Mouse (Mus musculus) c-Kit-positive CD71-negative TER-119-negative erythroid progenitor cells, embryonic 14.5 days (primary cell): ENCODE results near the gene Pelp1.
"Not testable (repeated sequence)": the region's sequence is repeated elsewhere in the genome, so short reads cannot be mapped to it uniquely, and the experiment has no call there.

Experiments used
- DNase-seq: peaks from one replicate; pipeline ENCODE4 v3.0.0-alpha.2; 2013; ENCODE audit warnings: low read depth

The Pelp1 gene

DNA sequence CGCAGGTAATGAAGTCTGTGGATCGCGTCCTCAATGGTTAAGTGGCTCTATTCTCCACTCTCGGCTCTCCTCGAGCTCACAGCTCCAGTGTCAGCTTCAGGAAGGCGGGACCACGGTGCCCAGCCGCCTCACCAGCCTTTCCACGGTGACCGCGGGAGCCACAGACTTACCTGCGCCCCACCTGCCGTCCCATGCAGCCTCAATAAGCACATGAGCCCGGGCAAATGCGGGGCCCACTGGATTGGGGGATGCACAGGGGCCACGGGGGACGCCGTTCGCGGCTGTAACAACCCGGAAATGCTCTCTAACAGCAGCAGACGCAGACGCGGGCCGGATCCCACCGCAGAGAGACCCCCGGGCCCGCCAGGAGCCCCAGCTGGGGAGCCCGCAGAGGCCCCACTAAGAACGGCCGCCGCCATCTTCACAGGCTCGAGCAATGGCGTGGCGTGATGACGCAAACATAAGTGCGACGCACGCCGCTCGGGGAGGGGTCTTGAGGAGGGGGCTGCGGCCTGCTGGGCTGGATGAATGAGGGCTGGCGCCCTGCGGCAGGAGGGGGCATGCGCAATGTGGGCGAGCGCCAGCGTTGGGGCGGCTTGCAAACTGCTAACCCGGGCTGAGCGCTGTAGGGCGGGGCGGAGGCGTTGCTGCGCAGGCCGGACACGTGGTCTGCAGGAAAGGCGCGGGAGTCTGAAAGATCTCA lies at the start of gene Pelp1:
Pelp1 (minus strand) TSS at position 438 of the 703 bp plus-strand sequence.
- DNase-seq: peak; percentile 84

- no peak for DNase-seq
Observed at GRCm38 (mm10) chr11:70458688-70459600, 49.1 kb upstream of the Pelp1 start, which contains the start of gene Zmynd15. Zmynd15 (plus strand) TSS chr11:70459433.

GRCm38 (mm10) chr11:70453261-70454044 lies 43.6 kb upstream of the Pelp1 start:
- DNase-seq: no peak

- DNase-seq: peak; percentile 93
Observed at GRCm38 (mm10) chr11:70451797-70452498, 42.1 kb upstream of the Pelp1 start, which contains the start of gene Med11. Med11 (plus strand) TSS chr11:70451919.

- no peak for DNase-seq
Observed at GRCm38 (mm10) chr11:70450926-70451325, 41.1 kb upstream of the Pelp1 start.

GRCm38 (mm10) chr11:70447373-70447772 lies 37.5 kb upstream of the Pelp1 start:
- DNase-seq: no peak

DNA sequence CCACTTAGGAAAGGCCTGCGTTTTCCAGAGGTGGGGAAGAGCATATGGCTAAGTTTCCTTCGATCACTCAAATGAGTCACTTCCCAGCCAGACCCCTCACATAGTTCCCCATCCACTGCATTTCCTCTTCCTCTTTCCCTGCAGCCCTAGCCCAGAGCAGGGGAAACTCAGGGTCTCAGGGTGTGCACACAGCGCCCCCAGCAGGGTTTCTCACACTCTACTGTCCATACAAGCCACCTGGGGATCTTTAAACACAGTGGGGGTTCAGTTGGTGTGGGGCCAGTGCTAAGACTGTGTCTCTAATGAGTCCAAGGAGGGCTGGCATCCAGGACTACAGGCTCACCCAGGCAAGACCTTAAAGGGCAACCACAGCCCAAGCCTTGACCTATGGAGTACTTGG lies 36.9 kb upstream of the Pelp1 start:
- no peak for DNase-seq

DNA sequence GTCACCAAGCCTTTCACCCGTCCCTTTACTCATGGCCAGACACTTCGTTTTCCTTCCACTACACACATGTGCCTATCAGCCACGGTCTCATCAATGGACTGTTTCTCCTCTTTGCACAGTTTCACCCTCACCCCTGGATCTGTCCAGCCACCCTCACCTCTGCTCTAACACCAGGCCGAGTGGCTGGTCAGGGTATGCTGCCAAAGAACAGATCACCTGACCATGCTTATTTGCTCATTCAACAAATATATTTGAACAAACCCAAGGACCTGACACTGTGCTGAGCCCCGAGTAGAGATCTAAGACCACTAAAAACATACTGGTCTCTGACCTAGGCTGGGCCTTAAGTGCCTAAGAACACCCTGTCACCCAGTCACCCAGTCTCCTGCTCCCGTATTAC lies 34.8 kb upstream of the Pelp1 start:
- no peak for DNase-seq

GRCm38 (mm10) chr11:70443964-70444363 lies 34.1 kb upstream of the Pelp1 start:
- no peak for DNase-seq

DNA sequence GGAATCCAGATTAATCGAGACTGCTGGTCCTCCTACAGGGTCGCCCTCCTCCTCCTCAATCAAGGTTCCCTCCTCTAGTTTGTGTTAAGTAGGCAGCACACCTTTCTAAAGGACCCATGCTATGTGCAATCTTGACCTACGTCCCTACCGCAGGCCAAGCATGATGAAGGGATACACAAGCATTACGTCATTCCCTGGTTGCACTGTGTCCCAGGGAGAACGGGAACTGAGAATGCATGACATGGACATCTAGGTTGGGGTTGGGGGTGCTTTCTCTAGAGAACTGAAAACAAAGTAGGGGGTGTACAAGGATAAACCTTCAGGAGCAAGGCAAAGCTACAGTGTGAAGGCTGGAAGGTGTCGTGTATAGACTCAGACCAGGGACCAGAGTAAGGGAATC lies 32.1 kb upstream of the Pelp1 start:
- no peak for DNase-seq

DNA sequence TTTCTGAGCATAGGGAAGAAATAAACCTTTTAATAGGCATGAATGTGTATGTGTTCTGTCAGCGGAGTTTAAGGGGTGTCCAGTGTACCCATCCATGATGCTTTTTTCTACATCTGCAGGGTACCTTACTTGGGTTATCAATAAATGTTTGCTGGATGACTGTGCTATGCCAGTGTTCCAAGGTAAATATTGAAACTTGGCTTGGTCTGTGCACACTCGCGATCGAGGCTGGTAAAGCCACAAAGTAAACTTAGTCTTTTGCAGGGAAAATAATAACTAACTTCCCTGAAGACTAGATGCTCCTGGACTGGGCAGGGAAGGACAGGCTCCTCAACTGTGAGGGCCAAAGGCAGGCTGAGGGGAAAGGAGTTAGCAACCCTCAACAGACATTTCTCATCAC lies 30.8 kb upstream of the Pelp1 start:
- no peak for DNase-seq

- no peak for DNase-seq
Observed at GRCm38 (mm10) chr11:70438728-70439374, 29.0 kb upstream of the Pelp1 start.

DNA sequence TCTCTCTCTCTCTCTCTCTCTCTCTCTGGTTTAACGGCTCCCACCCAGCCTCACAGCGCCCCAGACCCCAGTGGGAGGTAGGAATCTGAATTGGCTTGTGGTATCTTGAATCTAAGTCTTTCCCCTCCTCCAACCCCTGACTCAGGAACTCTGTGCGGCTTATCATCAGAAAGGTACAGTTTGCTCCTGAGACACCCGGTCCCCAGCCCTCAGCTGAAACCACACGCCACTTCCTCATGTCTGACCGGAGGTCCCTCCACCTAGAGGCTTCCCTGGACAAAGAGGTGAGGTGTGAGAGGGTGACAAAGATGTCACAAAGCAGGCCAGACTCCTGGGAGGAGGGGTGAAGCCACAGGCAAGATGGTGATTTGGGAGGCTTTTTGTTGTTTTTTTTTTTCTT lies 27.6 kb upstream of the Pelp1 start:
- DNase-seq: no peak

GRCm38 (mm10) chr11:70435476-70435875 lies 25.6 kb upstream of the Pelp1 start:
- DNase-seq: no peak

DNA sequence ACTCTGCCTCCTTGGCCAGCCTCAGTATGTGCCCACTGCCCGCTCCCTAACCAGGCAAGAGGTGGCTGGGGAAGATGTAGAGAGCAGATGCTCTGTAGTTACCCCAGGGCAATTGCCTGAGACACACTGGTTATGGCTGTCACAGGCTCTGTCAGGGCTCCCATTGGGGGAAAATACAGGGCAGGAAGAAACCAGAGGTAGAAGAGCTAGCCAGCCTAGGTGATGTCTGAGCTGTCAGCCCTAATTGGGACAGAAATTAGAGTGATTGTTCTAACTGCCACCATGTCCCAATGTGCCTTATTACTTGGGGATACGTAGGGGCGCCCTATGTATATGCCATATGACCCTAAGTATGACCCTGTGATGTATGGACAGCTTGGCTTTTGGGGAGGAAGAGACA lies 24.1 kb upstream of the Pelp1 start:
- DNase-seq: no peak

DNA sequence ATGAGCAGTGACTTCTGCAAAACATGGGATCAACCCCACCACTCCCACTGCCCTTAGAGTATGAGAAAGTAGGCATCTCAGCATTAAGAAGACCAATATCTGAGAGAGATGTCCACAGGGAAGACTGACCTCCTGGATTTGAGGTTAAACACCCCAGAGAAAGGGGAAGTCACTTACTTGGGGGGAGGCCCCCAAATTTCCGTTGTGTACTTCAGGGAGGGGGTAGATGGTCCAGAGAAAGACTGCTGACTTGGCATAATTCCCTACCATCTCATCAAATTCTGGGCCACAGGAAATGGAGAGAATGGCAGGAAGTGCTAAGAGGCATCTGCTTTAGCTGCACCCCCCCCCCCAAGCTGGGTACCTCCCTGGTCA lies 23.7 kb upstream of the Pelp1 start:
- no peak for DNase-seq

DNA sequence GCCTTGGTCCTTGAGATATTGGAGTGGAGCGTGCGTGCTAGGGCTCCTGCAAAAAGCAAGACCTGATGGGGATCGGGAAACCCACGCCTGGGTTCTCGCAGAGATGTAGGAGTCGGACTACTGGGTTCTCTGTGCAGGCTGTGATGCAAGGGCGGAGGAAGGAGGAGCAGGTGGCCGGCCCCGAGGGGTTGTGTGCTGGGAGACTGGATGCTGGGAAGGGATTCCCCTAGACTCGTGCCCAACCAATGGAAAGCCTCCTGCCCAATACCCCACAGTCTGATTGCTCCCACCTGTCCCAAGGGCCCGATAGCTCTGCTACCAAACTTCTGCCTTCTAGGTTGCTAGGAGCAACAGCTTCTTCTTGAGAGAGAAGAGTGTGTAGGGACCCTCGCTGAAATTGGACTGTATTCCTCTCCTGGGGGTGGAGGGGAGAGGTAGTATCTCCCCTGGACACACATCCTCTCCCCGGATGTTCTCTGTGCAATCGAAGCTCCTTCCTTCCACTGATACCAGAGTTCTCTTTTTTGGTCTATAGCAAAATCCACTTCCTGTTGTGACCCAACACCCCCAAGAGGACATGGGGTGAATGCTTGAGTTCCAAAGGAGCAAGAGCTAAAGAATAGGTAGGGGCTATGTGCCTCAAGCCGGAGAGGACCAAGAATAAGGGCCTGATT lies 23.2 kb upstream of the Pelp1 start:
- DNase-seq: no peak

DNA sequence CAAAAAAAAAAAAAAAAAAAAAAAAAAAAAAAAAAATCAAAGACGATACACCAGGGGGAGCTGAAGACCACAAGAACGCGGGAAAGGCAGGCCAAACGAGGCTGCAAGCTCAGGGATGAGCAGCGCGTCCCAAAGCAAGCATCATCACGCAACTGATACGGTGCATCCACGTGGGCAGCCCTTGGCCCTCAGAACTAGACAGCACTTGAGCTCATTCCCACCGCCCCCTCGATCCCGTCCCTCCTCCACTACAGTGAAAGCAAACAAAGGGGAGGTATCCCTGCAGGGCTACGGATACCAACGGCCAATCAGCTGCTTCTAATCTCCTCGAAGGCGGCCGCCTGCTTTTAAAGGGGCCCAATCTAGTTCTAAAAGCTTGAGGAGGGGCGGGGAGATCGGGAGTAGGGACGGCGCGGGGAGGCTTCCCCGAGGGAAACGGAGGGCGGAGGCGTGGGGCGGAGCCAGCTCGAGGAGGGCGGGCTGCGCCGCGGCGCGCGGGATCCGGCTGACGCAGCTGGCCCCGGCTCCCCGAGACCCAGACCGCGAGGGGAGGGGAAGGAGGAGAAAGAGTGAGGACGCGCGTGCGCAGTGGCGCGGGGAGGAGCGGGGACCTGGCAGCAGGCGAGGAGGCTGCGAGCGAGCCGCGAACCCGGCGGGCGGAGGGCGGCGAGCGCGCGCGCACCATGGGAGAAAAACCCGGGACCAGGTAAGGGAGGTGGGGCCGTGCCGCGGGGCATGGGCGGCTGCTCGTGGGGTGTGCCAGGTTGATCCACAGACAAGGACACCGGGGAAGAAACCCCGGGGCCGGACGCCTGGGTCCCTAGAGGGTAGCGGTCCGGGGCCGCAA lies 22.4 kb upstream of the Pelp1 start, which contains the start of gene Arrb2:
Arrb2 (plus strand) TSS at position 588 of the 847 bp plus-strand sequence.
- DNase-seq: peak; percentile 92

GRCm38 (mm10) chr11:70431574-70431973 lies 21.7 kb upstream of the Pelp1 start:
- DNase-seq: no peak

- not testable (repeated sequence) for DNase-seq
Observed at GRCm38 (mm10) chr11:70426598-70426997, 16.8 kb upstream of the Pelp1 start.
